Mouse (Mus musculus): Measurements from ENCODE around the gene Gm19935.

- TF ChIP-seq CTCF (IDR thresholded peaks at IDR 0.05; ENCODE audit: low read depth), result no peak
- no peak for TF ChIP-seq EP300 (optimal IDR thresholded peaks at IDR 0.05)
Observed at GRCm38 (mm10) chr8:90819561-90820320, 2.5 kb upstream of the Gm19935 start.
